Mouse (Mus musculus) liver, adult 2 months (tissue): ENCODE data around the gene Cnot3. TPM values are rescaled to one million over a fixed set of nuclear protein-coding genes. Genes with fewer than 3 reads are reported as not detected.

Source experiments
- DNase-seq: peaks from one replicate; pipeline ENCODE4 v3.0.0-alpha.2; 2011; ENCODE audit warnings: low read depth, low spot score; ENCODE audit errors: extremely low read depth
- H3K27ac ChIP-seq: fragments of 200-500 bp; replicated peaks from 2 replicates; pipeline ENCODE4 v1.5.1; 2012; ENCODE audit warnings: low read depth, mild to moderate bottlenecking, control low read depth, inconsistent platforms, low read length; ENCODE audit not compliant: insufficient read depth
- H3K27me3 ChIP-seq: fragments of 200-500 bp; 2 replicates; pipeline ENCODE4 v1.6.1; 2012; ENCODE audit warnings: mild to moderate bottlenecking, moderate library complexity, low read length, inconsistent platforms; ENCODE audit not compliant: control insufficient read depth, insufficient read depth
- H3K36me3 ChIP-seq: fragments of 200-500 bp; 2 replicates; pipeline ENCODE4 v1.6.1; 2012; ENCODE audit warnings: low read length, inconsistent platforms; ENCODE audit not compliant: control insufficient read depth, insufficient read depth
- H3K4me1 ChIP-seq: fragments of 200-500 bp; 2 replicates; pipeline ENCODE4 v1.6.1; 2011; ENCODE audit warnings: low read length; ENCODE audit not compliant: control insufficient read depth, insufficient read depth
- H3K4me3 ChIP-seq: fragments of 200-500 bp; 2 replicates; pipeline ENCODE4 v1.5.1; 2011; ENCODE audit warnings: low read depth, mild to moderate bottlenecking, control low read depth, low read length, moderate library complexity; ENCODE audit not compliant: insufficient read depth
- H3K79me2 ChIP-seq: fragments of 200-500 bp; 2 replicates; pipeline ENCODE4 v1.6.1; 2012; ENCODE audit warnings: inconsistent platforms, mild to moderate bottlenecking, low read length, moderate library complexity; ENCODE audit not compliant: control insufficient read depth, insufficient read depth
- H3K9ac ChIP-seq: fragments of 200-500 bp; 2 replicates; pipeline ENCODE4 v1.6.1; 2012; ENCODE audit warnings: low read depth, mild to moderate bottlenecking, control low read depth, inconsistent platforms, low read length
- CTCF ChIP-seq: fragments of 200-500 bp; IDR thresholded peaks from 2 replicates; pipeline ENCODE4 v1.5.1; 2011; ENCODE audit warnings: low read depth, low read length, control low read depth
- POLR2A ChIP-seq: fragments of 200-500 bp; IDR thresholded peaks from 2 replicates; pipeline ENCODE4 v1.6.1; 2011; ENCODE audit warnings: low read length, control low read depth; ENCODE audit not compliant: insufficient read depth; ENCODE audit errors: extremely low read depth
- WGBS: fragments of 180-500 bp; shearing (Covaris S2); methylation state at CpG from one replicate; pipeline ENCODE4 v1.1.7; 2018; 5-methylcytosine and 5-hydroxymethylcytosine counted together
- polyA plus RNA-seq: library from polyadenylated mRNA; depleted of rRNA; stranded (reverse); fragments of >200 nt; gene quantifications from 2 replicates; pipeline ENCODE4 v1.2.3, GENCODE M21; 2012
- total RNA-seq: library from RNA; depleted of rRNA; stranded (reverse); fragments of >200 nt; gene quantifications from 2 replicates; pipeline ENCODE4 v1.2.3, GENCODE M21; 2014

Cnot3 gene
- total and polyA plus RNA-seq, 2 experiments: 4.2 to 29.3 TPM

- 70% methylated on average over 10 of the region's 10 CpGs for WGBS
- Histone ChIP-seq H3K4me3 (no peak overlapping the region), H3K27ac (no peak overlapping the region), H3K27me3 (no peaks in the 10 kb centered on the region), H3K4me1 (no peaks in the 10 kb centered on the region), H3K36me3 (no peaks in the 10 kb centered on the region), H3K79me2 (no peaks in the 10 kb centered on the region), H3K9ac (no peak overlapping the region)
- peak; percentile 42 for DNase-seq
- TF ChIP-seq CTCF: peak; percentile 98
- no peak for TF ChIP-seq POLR2A
Observed at GRCm38 (mm10) chr7:3674507-3675227, 29.6 kb downstream of the Cnot3 start.

- no peak overlapping the region for H3K4me3 ChIP-seq
- DNase-seq: no peak
- TF ChIP-seq POLR2A (no peak), CTCF (no peak)
- H3K27me3 ChIP-seq: no peaks in the 10 kb centered on the region
- no peaks in the 10 kb centered on the region for H3K36me3 ChIP-seq
- H3K9ac ChIP-seq: no peak overlapping the region
- H3K4me1 ChIP-seq: no peaks in the 10 kb centered on the region
- H3K79me2 ChIP-seq: no peaks in the 10 kb centered on the region
- 97% methylated on average over 3 of the region's 3 CpGs for WGBS
- no peak overlapping the region for H3K27ac ChIP-seq
Observed at GRCm38 (mm10) chr7:3675228-3675548, 30.1 kb downstream of the Cnot3 start.

GRCm38 (mm10) chr7:3676371-3676770 lies 31.3 kb downstream of the Cnot3 start:
- no peak overlapping the region for H3K27ac ChIP-seq

GRCm38 (mm10) chr7:3677342-3677741 lies 32.3 kb downstream of the Cnot3 start, which contains the start of gene Tmc4:
Gene Tmc4 (minus strand): TSS chr7:3677553.
- TF ChIP-seq POLR2A (no peak), CTCF (no peak)
- no peak for DNase-seq
- Histone ChIP-seq H3K36me3 (peaks cover 3% of the 10 kb centered on the region), H3K27ac (no peak within 1 kb of the TSS), H3K9ac (no peak within 1 kb of the TSS), H3K27me3 (no peaks in the 10 kb centered on the region), H3K4me1 (no peaks in the 10 kb centered on the region), H3K4me3 (no peak within 1 kb of the TSS), H3K79me2 (no peaks in the 10 kb centered on the region)
- 62% methylated on average over 9 of the region's 9 CpGs for WGBS

More at GRCm38 (mm10) chr7:3676371-3676770, 31.3 kb downstream of the Cnot3 start:
- 91% methylated on average over 12 of the region's 12 CpGs for WGBS
- H3K79me2 ChIP-seq: no peaks in the 10 kb centered on the region
- no peaks in the 10 kb centered on the region for H3K36me3 ChIP-seq
- TF ChIP-seq POLR2A (no peak), CTCF (no peak)
- no peak for DNase-seq
- no peaks in the 10 kb centered on the region for H3K27me3 ChIP-seq
- H3K4me1 ChIP-seq: no peaks in the 10 kb centered on the region
- no peak overlapping the region for H3K9ac ChIP-seq
- no peak overlapping the region for H3K4me3 ChIP-seq

GRCm38 (mm10) chr7:3683908-3684550 lies 39.0 kb downstream of the Cnot3 start:
- Histone ChIP-seq H3K27me3 (no peaks in the 10 kb centered on the region), H3K4me3 (no peak overlapping the region), H3K36me3 (peaks cover 17% of the 10 kb centered on the region), H3K9ac (no peak overlapping the region), H3K4me1 (no peaks in the 10 kb centered on the region), H3K27ac (no peak overlapping the region), H3K79me2 (no peaks in the 10 kb centered on the region)
- TF ChIP-seq POLR2A (no peak), CTCF (no peak)
- DNase-seq: no peak
- 95% methylated on average over 10 of the region's 10 CpGs for WGBS

GRCm38 (mm10) chr7:3684698-3685097 lies 39.6 kb downstream of the Cnot3 start:
- DNase-seq: no peak

More at GRCm38 (mm10) chr7:3684698-3685097, 39.6 kb downstream of the Cnot3 start:
- no peaks in the 10 kb centered on the region for H3K4me1 ChIP-seq
- TF ChIP-seq POLR2A: no peak
- no peak for TF ChIP-seq CTCF
- H3K9ac ChIP-seq: no peak overlapping the region
- H3K36me3 ChIP-seq: peaks cover 17% of the 10 kb centered on the region
- H3K4me3 ChIP-seq: no peak overlapping the region
- H3K27ac ChIP-seq: no peak overlapping the region
- 96% methylated on average over 8 of the region's 8 CpGs for whole genome bisulfite sequencing
- H3K27me3 ChIP-seq: no peaks in the 10 kb centered on the region
- no peaks in the 10 kb centered on the region for H3K79me2 ChIP-seq
